Mouse (Mus musculus): ENCODE data around the gene Cemip2. TPM values are rescaled to one million over a fixed set of nuclear protein-coding genes. Genes with fewer than 3 reads are reported as not detected.

Gene Cemip2
- total RNA-seq, 2 experiments from 2014 or later, result 6.5 to 8.9 TPM

- DNase-seq, result no peak
- intact Hi-C loops (cut with DNase I), result loop anchor here (10.0 kb wide), 1 partner anchor 529 kb away; no protein-coding TSS in a partner anchor
These were observed 2.5 kb upstream of the Cemip2 start for GRCm38 (mm10) chr19:21775629-21776028.

- intact Hi-C loops (cut with DNase I), result loop anchor here (10.0 kb wide), 1 partner anchor 528 kb away; no protein-coding TSS in a partner anchor
- DNase-seq, result no peak
These were observed 1.5 kb upstream of the Cemip2 start for GRCm38 (mm10) chr19:21776671-21777070.

- intact Hi-C loops (cut with DNase I), result loop anchor here (10.0 kb wide), 1 partner anchor 528 kb away; no protein-coding TSS in a partner anchor
- DNase-seq, result peak; percentile 45 to 48
These were observed 891 bp upstream of the Cemip2 start for GRCm38 (mm10) chr19:21777171-21777731.

- no peak for DNase-seq
- intact Hi-C loops (cut with DNase I), result loop anchor here (10.0 kb wide), 1 partner anchor 526 kb away; no protein-coding TSS in a partner anchor
These were observed 964 bp downstream of the Cemip2 start for GRCm38 (mm10) chr19:21779106-21779505.

- intact Hi-C loops (cut with DNase I), result no loop called here
- no peak for DNase-seq
These were observed 2.5 kb downstream of the Cemip2 start for GRCm38 (mm10) chr19:21780663-21781062.

- no peak for DNase-seq
- intact Hi-C loops (cut with DNase I), result no loop called here
These were observed 3.1 kb downstream of the Cemip2 start for GRCm38 (mm10) chr19:21781066-21781786.

GRCm38 (mm10) chr19:21781787-21782432 lies 3.8 kb downstream of the Cemip2 start:
- no peak for DNase-seq
- intact Hi-C loops (cut with DNase I), result no loop called here

- intact Hi-C loops (cut with DNase I), result no loop called here
- DNase-seq, result no peak
These were observed 5.6 kb downstream of the Cemip2 start for GRCm38 (mm10) chr19:21783717-21784116.

- DNase-seq, result no peak
- intact Hi-C loops (cut with DNase I), result no loop called here
These were observed 6.4 kb downstream of the Cemip2 start for GRCm38 (mm10) chr19:21784331-21785131.

- DNase-seq, result no peak
- intact Hi-C loops (cut with DNase I), result no loop called here
These were observed 7.0 kb downstream of the Cemip2 start for GRCm38 (mm10) chr19:21785132-21785528.

GRCm38 (mm10) chr19:21787004-21787480 lies 8.9 kb downstream of the Cemip2 start:
- DNase-seq, result no peak
- intact Hi-C loops (cut with DNase I), result no loop called here

GRCm38 (mm10) chr19:21788999-21789398 lies 10.9 kb downstream of the Cemip2 start:
- DNase-seq, result no peak
- intact Hi-C loops (cut with DNase I), result no loop called here

GRCm38 (mm10) chr19:21789676-21790075 lies 11.5 kb downstream of the Cemip2 start:
- intact Hi-C loops (cut with DNase I), result no loop called here
- DNase-seq, result no peak

- no peak for DNase-seq
- intact Hi-C loops (cut with DNase I), result no loop called here
These were observed 13.2 kb downstream of the Cemip2 start for GRCm38 (mm10) chr19:21791386-21791785.

- intact Hi-C loops (cut with DNase I), result no loop called here
- DNase-seq, result no peak
These were observed 13.7 kb downstream of the Cemip2 start for GRCm38 (mm10) chr19:21791826-21792225.

GRCm38 (mm10) chr19:21792587-21793175 lies 14.5 kb downstream of the Cemip2 start:
- DNase-seq, result no peak
- intact Hi-C loops (cut with DNase I), result no loop called here

- DNase-seq, result no peak
- intact Hi-C loops (cut with DNase I), result no loop called here
These were observed 16.4 kb downstream of the Cemip2 start for GRCm38 (mm10) chr19:21794569-21794968.

- DNase-seq, result no peak
- intact Hi-C loops (cut with DNase I), result no loop called here
These were observed 18.2 kb downstream of the Cemip2 start for GRCm38 (mm10) chr19:21796333-21796732.

GRCm38 (mm10) chr19:21798700-21799099 lies 20.6 kb downstream of the Cemip2 start:
- intact Hi-C loops (cut with DNase I), result no loop called here
- peak in 1 of 2 experiments; percentile 23 for DNase-seq

All from gastrocnemius, postnatal 36 days (tissue).